Mouse (Mus musculus) liver, postnatal 0 days (tissue): Measurements from ENCODE around the gene Arhgef33.

ENCODE experiments used
- CTCF ChIP-seq: sonication (generic); IDR thresholded peaks from 2 replicates; pipeline ENCODE4 v1.5.1; 2016; ENCODE audit warnings: antibody characterized with exemption, low read depth
- EP300 ChIP-seq: IDR thresholded peaks from 2 replicates; pipeline ENCODE4 v1.6.1; 2016; ENCODE audit warnings: antibody characterized with exemption, low read depth, mild to moderate bottlenecking

GRCm38 (mm10) chr17:80295258-80295657 lies 11.9 kb upstream of the Arhgef33 start:
- TF ChIP-seq CTCF (no peak), EP300 (no peak)
